Mouse (Mus musculus) common myeloid progenitor, adult 5-6 weeks (primary cell): ENCODE data around the gene AI854703. TPM values are rescaled to one million over a fixed set of nuclear protein-coding genes. Genes with fewer than 3 reads are reported as not detected.

Experiments used
- ATAC-seq: replicated peaks from 2 replicates; pipeline ENCODE4 v1.8.0; 2016; ENCODE audit warnings: low read depth, mild to moderate bottlenecking, moderate TSS enrichment, inconsistent platforms; ENCODE audit not compliant: poor library complexity, severe bottlenecking
- total RNA-seq: library from RNA; stranded (forward); fragments of 200-1000, 187-1606 nt; gene quantifications from 2 replicates; pipeline ENCODE4 v1.2.3, GENCODE M21; 2017

AI854703 gene
- total RNA-seq, 1 experiment from 2014 or later = 1.6 TPM

- ATAC-seq = no peak
Observed at GRCm38 (mm10) chr6:48681472-48682090, 55.0 kb downstream of the AI854703 start.

GRCm38 (mm10) chr6:48682271-48682670 is 55.7 kb downstream of the AI854703 start:
- ATAC-seq = no peak

Other genes with a start within 250 kb of the AI854703 start
- 4.8 and 6.6 TPM in 2 replicates for gene Krba1, start 231.2 kb upstream of the AI854703 start, total RNA-seq
- gene Zfp467, start 180.9 kb upstream of the AI854703 start, total RNA-seq = 1.8 and 2.8 TPM in 2 replicates
- gene Sspo, start 178.5 kb upstream of the AI854703 start, total RNA-seq = not detected in 2 replicates
- gene Atp6v0e2, start 89.1 kb upstream of the AI854703 start, total RNA-seq = 2.1 TPM in 1 of 2 replicates, not detected in the other
- gene Lrrc61, start 72.0 kb upstream of the AI854703 start, total RNA-seq = 4.9 and 5.6 TPM in 2 replicates
- not detected in 2 replicates for gene Rarres2, start 54.0 kb upstream of the AI854703 start, total RNA-seq
- gene Gm45021, start 37.2 kb upstream of the AI854703 start, total RNA-seq = not detected in 2 replicates
- gene Repin1, start 32.9 kb upstream of the AI854703 start, total RNA-seq = 19.7 and 23.1 TPM in 2 replicates
- gene Gm44965, start 32.8 kb upstream of the AI854703 start, total RNA-seq = not detected in 2 replicates
- 2.1 and 3.3 TPM in 2 replicates for gene Zfp775, start 24.7 kb upstream of the AI854703 start, total RNA-seq
- gene Gimap8, start 20.5 kb downstream of the AI854703 start, total RNA-seq = 3.7 TPM in 2 replicates
- gene Gimap9, start 49.4 kb downstream of the AI854703 start, total RNA-seq = 50.8 and 59.3 TPM in 2 replicates
- 1.8 and 7.3 TPM in 2 replicates for gene Gimap4, start 57.8 kb downstream of the AI854703 start, total RNA-seq
- gene Gimap6, start 81.5 kb downstream of the AI854703 start, total RNA-seq = 81.8 and 82.1 TPM in 2 replicates
- 35.9 and 66.8 TPM in 2 replicates for gene Gm28053, start 91.8 kb downstream of the AI854703 start, total RNA-seq
- 3.4 and 4.9 TPM in 2 replicates for gene Gimap7, start 91.9 kb downstream of the AI854703 start, total RNA-seq
- gene Gimap1, start 112.3 kb downstream of the AI854703 start, total RNA-seq = 38.7 and 51.3 TPM in 2 replicates
- 6.6 and 7.3 TPM in 2 replicates for gene Gimap5, start 119.4 kb downstream of the AI854703 start, total RNA-seq
- 0.34 and 0.69 TPM in 2 replicates for gene Gimap3, start 144.1 kb downstream of the AI854703 start, total RNA-seq
- 33.7 and 54.6 TPM in 2 replicates for gene Tmem176a, start 214.2 kb downstream of the AI854703 start, total RNA-seq
- gene Tmem176b, start 214.7 kb downstream of the AI854703 start, total RNA-seq = 137 and 148 TPM in 2 replicates
- 0.23 TPM in 1 of 2 replicates, not detected in the other for gene Aoc1, start 246.1 kb downstream of the AI854703 start, total RNA-seq